Mouse (Mus musculus): ENCODE data around the gene Zmynd8.

DNA sequence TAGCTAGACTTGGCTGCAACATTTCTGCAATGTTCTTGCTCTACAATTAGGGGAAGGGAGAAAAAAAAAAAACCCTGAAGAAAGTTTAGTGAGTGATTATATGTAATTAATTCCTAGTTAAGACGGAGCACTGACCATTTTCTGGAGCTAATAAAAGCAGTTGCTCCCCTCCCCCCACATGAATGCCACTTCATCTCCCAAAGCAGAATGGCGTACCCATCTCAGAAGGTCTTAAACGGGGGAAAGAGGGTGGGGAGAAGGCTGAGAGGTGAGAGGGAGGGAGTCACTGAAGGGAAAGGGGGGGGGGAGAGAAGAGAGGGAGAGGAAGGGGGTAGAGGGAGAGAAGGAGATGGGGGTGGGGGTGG is 17.6 kb downstream of the Zmynd8 start:
- TF ChIP-seq CTCF (IDR thresholded peaks at IDR 0.05; ENCODE audit: borderline replicate concordance, control insufficient read depth, extremely low read depth, insufficient read depth, low read length, poor library complexity), result no peak
- TF ChIP-seq POLR2A (IDR thresholded peaks at IDR 0.05; ENCODE audit: control insufficient read depth, extremely low read depth, insufficient read depth, low read length, poor library complexity), result no peak

Data from thymus, adult 2 months (tissue).